Mouse (Mus musculus) urinary bladder, postnatal 14 days (tissue): ENCODE data around the gene Enah.

ENCODE experiments used
- DNase-seq: peaks from one replicate; pipeline ENCODE4 v3.0.0; 2021; ENCODE audit warnings: low spot score

Enah gene

DNA sequence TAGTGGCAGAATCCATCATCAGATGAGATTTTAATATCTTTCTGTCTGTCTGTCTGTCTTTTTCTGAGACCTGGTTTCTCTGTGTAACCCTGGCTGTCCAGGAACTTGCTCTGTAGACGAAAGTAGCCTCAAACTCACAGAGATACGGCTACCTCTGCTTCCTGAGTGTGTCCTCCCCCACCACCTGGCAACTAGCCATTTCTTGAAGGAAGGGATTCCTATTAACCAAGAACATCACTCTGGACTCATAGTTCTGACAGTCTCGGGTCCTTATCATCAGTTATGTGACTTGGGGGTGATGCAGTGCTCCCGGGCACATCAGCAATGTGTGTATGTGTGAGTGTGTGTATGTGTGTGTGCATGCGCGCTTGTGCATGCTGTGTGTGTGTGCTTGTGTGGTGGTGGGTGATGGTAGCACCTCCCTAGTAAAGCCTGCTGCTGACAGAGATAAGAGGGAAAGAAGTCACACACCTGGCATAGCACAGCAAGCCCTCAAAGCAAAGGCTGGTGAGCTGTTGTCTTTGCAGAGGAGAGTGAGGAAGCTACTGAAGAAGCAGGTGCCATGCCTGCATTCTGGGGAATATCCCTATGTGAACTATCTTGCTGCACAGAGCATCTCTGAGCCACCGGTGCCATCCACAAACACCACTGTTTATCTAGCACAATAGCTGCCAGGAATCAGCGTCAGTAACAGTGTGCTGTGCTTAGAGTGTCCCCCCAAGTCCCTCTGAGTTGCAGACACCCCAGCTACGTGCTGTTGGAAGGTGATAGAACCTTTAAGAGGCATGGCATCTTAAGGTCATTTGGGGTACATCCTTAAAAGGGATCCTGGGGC lies 146.5 kb downstream of the Enah start:
- DNase-seq, result no peak

DNA sequence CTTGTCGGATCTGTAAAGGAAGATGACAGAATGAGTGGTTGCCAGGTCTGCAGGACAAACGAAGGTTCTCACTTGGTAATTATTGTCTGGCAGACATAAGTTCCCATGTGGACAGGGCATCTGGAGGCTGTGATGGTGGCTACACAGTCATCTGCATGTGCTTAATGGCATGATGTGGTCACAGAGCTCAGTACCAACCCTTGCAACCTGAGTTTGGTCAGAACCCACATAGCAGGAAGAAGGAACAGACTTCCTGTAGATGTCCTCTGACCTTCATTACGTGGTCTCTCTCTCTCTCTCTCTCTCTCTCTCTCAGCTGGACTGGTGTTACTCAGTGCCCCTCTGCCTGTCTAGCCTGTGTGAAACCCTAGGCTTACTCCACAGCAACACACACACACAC lies 147.2 kb downstream of the Enah start:
- no peak for DNase-seq

DNA sequence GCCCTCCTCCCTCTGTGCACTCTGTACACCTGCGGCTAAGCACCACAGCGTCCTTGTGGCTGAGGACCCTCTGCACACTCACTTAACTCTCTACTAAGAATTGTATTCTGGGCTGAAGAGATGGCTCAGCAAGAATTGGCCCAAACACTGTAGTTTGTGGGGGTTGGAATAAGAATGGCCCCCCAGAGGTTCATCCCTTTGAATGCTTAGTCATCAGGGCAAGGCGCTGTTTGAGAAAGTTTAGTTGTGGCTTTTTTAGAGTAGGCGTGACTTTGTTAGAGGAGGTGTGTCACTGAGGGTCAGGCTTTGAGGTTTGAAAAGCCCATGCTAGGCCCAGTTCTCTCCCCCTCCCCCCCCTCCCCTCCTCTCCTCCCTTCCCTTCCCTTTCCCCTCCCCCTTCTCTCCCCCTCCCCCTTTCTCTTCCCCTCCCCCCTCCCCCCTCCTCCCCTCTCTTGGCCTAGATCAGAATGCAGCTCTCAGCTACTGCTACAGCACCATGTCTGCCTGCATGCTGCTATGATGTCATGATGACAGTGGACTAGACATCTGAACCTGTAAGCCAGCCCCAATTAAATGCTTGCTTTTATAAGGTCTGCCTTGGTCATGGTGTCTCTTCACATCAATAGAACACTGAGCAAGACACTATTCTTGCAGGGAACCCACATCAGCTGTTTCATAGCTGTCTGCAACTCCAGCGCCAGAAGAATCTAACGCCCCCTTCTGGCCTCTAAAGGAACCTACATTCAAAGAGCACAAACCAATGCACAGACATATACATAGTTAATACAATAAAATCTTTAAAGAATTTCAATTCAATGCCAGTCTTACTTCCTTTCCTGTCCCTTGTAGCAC lies 153.1 kb downstream of the Enah start:
- no peak for DNase-seq

DNA sequence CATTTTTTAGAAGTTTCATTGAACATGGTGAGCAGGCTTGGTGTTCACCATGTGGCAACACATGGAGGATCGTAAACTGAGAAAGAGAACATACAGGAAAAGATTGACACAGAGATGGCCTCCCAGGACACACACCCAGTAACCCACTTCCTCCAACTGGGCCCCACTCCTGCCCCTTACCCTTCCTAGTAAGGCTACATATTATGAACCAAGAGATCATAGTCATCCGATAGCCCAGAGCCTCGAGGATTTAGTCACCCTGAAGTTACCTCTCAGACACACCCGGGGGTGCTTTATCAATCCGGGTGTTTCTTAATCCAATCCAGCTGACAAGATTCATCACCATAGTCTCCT lies 153.9 kb downstream of the Enah start:
- DNase-seq, result no peak

DNA sequence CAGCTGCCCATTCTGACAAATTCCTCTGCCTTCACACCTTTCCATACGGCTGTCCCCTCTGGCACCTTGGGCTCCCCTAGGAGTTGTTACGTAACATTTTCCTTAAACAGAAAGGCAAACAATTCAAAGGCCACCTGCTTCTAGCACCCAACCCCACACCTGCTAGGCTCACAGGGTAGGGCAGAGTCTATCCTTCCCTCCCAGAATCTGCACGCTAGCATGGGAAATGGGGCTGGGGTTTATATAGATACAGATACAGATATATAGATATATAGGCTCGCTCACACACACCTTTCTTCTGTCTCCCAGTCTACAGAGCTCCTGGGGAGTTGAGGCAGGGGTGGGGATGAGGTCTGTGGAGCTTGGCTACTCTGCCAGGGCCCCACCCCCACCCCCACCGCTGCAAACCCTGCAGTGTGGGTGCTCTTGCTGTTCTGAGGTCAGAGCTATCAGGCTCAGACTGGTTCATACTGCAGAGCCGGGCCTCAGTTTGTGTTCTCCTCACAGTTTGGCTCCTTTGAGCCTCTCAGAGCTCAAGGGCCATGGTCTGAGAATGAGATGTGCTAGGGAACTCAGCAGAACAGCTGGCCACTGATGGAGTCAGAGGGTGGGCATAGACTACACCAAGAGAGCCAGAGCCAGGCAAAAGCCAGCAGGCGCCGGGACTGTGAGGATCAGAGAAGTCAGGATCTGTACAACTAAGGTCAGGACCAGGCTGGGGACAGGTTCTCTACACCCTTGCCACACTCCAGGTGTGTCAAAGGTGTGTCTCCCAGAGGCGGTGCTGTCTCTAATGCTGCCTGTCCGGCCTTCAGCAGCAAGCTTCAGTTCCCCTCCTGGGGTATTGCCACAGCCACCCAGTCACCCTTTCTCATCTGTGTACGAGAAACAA lies 154.6 kb downstream of the Enah start:
- DNase-seq, result no peak

DNA sequence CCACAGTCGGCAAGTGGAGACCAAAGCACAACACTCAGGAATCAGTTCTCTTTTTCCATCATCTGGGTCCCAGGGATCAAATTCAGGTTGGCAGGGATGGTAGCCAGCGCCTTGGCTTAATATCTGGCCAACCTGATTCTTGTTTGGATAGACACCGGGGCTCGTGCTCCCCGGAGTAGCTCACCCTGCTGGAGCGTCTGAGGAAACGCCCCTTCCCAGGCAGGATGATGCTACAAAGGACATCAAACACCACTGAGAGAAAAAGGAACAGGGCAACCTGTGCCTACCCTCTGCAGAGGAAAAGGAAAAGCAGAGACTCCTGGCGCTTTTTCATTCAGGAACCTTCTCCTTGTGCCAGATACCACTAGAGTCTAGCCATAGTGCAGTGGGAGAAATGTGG lies 156.4 kb downstream of the Enah start:
- DNase-seq, result no peak

DNA sequence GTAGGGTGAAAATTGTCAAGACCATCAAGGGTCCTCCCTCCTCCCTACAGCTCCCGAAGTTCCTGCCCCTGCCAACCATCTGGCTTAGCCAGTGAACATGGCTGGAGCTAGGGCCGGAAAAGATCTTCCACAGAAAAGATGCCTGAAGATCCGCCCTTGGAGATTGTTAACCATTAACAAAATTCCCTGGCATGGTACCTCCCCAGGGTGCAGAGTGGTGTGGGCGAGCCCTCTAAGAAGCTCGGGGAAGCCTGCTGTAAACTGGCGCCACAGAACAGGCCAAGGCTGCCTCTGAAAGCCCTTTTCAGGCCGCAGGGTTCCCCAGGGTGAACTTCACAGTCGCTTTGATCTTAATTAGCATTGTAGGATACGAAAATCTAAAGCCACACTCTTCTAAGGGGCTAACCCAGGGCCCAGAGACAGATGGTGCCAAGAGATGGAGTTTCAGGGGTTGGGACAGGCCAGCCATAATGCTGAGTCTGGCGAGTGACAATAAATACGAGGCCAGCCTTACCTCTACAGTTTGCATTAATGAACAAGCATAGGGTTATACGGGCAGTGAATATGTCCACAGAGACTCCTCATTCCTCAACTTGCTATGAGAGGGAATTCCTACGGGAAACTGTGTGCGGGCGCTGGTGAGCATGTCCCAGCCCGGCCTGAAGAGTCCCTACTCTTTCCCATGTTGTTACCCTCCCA lies 157.0 kb downstream of the Enah start:
- DNase-seq, result no peak

DNA sequence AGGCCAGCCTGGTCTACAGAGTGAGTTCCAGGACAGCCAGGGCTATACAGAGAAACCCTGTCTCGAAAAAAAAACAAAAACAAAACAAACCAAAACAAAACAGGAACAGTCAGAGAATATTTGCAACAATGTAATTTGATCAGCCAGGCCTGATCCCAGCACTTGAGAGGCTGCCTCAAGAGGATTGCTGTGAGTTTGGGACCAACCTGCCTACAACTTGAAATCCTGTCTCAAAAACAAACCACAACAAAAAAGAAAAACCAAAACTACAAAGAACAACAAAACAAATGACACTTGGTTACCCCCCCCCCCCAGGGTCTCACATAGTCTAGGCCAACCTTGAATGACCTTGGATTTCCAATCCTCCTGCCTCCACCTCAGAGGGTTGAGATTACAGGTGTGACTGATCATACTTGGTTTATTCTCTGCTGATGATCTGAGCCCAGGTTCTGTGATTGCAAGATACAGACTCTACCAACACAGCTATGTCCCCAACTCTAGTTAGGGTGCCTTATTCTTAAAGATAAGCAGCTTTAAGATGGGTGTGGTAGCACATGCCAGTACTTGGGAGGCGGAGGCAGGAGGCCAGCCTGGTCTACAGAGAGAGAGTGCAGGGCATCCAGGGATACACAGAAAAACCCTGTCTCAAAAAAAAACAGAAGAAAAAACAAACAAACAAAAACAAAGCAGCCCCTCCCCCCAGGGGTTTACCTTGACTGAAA lies 158.4 kb downstream of the Enah start:
- no peak for DNase-seq

DNA sequence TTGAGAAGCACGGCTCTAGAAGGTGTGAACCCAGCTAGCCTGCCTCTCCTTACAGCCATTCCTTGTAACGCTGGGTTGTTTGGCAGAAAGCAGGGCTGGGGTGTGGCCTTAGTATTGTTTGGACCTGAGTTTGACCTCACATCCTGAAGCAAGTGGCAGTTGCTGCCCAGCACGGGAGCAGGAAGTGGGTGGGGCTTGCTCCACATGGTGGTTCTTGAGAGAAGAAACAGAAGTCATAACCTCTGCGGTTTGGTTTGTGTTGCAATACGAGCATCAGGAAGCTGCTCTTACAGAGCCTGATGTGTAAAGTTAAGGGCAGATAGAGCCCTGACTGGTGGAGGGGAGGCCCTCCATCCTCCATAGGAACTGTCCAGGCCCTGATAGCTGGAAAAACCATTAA lies 159.1 kb downstream of the Enah start:
- DNase-seq, result peak; percentile 88

DNA sequence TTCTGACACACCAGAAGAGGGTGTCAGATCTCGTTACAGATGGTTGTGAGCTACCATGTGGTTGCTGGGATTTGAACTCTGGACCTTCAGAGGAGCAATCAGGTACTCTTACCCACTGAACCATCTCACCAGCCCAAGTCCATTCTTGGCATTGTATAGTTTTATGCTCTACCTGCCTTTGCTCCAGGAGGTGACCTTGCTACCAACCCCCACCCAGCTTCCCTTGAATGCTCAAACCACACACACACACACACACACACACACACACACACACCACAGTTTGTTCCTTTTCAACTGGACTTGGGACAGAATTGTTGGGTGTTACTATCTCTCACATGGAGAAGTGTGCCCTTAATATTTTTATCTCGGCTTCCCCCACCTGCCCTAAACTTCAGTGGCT lies 163.5 kb downstream of the Enah start:
- no peak for DNase-seq

DNA sequence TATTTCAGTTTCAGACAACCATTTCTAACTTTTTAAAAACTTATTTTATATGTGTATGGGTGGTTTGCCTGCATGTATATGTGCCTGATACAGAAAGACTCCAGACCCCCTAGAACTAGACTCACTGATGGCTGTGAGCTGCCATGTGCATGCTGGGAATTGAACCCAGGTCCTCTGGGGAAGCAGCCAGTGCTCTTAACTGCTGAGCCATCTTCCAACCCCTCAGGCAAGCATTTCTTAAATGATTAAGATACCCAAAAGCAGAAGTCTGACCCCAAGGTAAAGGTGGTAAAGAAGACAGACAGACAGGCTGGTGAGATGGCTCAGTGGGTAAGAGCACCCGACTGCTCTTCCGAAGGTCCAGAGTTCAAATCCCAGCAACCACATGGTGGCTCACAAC lies 165.0 kb downstream of the Enah start:
- DNase-seq, result no peak

DNA sequence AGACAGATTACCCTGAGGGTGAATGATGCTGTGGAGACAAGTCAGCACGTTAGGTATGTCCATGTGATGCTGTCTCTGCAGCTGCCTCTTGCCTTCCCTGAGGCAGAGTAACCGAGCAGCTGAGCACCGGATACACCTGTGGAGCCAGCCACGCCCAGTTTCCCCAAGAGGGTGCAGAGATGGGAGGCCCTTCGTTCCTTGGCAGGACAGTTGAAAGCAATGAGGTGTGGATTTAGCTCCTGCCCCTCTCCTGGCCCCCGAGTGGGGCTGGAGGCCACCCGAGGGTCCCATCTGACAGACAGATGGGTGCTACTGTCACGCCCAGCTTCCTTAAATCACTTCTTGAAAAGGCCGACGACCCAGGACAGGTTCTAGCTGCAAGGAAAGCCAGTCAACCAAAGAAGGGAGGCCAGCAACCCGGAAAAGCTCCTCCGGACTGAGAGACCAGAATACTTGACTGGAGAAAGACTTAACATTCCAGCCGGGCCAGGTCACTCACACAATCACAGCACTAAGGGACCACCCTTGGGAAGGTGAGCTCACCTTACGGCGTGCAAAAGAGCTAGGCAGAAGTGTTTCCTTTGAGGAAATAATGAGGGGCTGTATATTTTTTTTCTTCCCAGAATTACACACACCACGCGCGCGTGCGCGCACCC lies 166.6 kb downstream of the Enah start:
- DNase-seq, result peak; percentile 46

DNA sequence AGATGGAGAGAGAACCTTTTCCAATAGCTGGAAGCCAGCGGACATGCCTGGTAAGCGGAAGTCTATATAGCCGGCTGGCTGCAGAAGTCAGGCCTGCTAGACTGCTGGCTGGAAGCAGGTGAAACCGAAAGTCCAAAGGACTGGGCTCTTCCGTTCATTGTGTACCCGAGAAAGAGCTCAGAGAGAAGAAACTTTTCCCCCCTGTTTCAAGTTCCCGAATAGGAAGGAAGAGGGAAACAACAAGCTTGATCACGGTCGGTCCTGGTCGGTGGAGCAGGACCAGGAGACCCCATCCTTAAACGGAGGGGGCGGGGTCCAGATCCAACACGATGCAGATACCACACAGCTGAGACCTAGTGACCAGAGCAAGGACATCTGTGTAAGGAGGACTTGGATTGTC lies 167.3 kb downstream of the Enah start:
- no peak for DNase-seq

DNA sequence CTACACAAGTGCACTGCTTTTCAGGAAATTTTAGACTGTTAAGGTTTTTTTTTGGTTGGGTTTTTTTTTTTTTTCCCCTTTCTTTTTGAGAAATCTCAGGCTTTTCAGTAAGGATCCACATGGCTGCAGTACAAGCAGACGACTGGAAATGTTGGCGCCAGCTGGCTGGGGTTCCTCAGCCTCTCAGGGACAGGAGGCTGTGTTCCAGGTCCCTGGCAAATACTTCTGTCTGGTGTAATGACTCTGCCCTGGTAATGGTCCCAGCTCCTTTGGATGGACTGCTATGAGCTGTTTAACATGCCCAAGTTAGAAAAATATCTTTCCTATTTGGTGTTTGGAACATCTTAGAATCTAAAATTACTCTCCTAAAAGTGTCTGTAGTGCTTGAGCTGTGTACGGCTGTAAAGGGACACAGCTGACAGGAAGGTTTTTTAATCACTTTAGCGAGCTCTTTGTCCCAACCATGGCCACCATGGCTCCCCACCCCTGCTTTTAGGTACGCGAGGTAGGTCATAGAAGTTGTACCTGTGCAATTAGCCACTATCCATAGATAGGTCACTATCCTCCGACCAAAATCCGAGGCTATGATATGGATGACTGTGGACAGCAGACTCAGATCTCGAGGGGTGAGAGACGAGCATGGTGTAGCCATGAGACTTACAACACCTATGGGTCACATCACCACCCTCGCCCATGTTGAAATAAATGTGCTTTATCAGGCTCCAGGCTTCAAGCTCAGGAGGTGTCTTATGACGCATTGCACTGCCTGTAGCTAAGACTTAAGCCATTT lies 168.1 kb downstream of the Enah start:
- DNase-seq, result peak; percentile 59

DNA sequence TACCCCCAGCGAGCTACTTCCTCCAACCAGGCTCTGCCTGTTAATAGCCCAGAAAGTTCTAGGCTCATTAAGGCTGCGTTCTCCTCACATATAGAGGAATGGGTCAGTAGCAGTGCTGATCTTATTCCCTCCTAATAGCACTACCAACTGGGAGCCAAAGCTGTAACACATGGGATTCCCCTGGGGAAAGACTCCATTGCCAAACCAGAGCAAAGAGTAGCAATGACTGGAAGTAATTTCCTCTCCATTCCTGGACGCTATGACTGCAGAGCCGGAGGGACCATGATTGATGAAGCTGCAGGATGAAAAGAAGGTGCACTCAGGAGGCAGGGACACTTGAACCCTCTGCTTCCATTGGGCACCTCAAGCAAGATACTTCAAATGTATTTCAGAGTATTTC lies 169.3 kb downstream of the Enah start:
- no peak for DNase-seq

DNA sequence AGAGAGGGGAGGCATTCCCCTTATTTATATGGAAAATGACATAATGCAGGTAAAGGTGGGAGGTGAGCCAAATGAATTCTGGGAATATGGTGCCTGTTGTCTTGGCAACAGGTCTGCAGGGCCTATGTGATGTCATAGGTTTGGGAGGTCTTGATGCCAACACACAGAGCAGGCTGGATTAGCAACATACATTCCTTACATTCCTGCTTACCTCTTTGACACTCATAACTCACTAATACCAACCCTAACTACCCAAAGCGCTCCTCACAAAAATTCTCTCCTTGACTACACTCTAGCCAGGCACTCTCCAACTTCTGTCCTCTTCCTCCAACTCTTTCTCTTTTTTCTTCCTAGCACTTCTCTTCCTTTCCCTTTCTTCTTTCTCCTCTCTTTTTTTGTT lies 171.6 kb downstream of the Enah start:
- no peak for DNase-seq

DNA sequence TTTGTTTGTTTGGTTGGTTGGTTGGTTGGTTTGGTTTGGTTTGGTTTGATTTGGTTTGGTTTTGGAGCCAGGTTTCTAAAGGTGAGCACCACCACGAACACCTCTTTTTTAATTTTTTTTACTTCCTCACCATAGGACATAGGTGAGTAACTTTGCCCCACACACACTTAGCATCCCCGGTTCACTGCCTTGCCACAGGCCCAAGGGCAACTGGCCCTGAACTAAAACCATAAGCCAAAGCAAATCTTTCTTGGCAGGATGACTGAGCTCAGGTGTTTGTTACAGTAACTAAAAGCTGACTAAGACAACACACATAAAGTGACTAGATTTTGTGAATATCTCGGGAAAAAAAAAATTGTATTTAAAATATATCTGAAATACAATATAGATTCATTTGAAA lies 172.4 kb downstream of the Enah start:
- no peak for DNase-seq
